Mouse (Mus musculus): ENCODE measurements around the gene Vgll4. TPM values are rescaled to one million over a fixed set of nuclear protein-coding genes. Genes with fewer than 3 reads are reported as not detected.

The Vgll4 gene
- polyA plus RNA-seq, 2 experiments = 70.1 to 103 TPM

GRCm38 (mm10) chr6:114944456-114945438, 25.0 kb downstream of the Vgll4 start:
- no peak for ATAC-seq (ENCODE audit: low FRiP score, low read depth)
- Histone ChIP-seq H3K27me3 (ENCODE audit: control insufficient read depth, insufficient read depth, low read length) (no peaks in the 10 kb centered on the region), H3K4me2 (replicated peaks; ENCODE audit: low read depth, low read length, severe bottlenecking) (no peak overlapping the region), H3K4me1 (ENCODE audit: control insufficient read depth, insufficient read depth, low read length) (peaks cover 6% of the 10 kb centered on the region), H3K36me3 (ENCODE audit: control insufficient read depth, insufficient read depth, low read length) (no peaks in the 10 kb centered on the region), H3K4me3 (replicated peaks; ENCODE audit: low read length) (no peak overlapping the region), H3K9me3 (ENCODE audit: control insufficient read depth, low read length) (no peaks in the 10 kb centered on the region), H3K9ac (ENCODE audit: low read depth, low read length, severe bottlenecking) (no peak overlapping the region), H3K27ac (replicated peaks; ENCODE audit: low read depth, low read length) (no peak overlapping the region)
- WGBS = 87% methylated on average over 14 of the region's 14 CpGs
- no peak for DNase-seq (ENCODE audit: low spot score)
- no peak for TF ChIP-seq POLR2A (IDR thresholded peaks at IDR 0.05; ENCODE audit: borderline replicate concordance, extremely low read depth, insufficient read depth, insufficient read length)

GRCm38 (mm10) chr6:114941201-114941849, 28.5 kb downstream of the Vgll4 start:
- Histone ChIP-seq H3K4me1 (ENCODE audit: control insufficient read depth, insufficient read depth, low read length) (peaks cover 6% of the 10 kb centered on the region), H3K9ac (ENCODE audit: low read depth, low read length, severe bottlenecking) (no peak overlapping the region), H3K4me2 (replicated peaks; ENCODE audit: low read depth, low read length, severe bottlenecking) (no peak overlapping the region), H3K27me3 (ENCODE audit: control insufficient read depth, insufficient read depth, low read length) (no peaks in the 10 kb centered on the region), H3K9me3 (ENCODE audit: control insufficient read depth, low read length) (no peaks in the 10 kb centered on the region), H3K4me3 (replicated peaks; ENCODE audit: low read length) (no peak overlapping the region), H3K27ac (replicated peaks; ENCODE audit: low read depth, low read length) (0 out of 2 replicates have a peak overlapping the region, but pooled peaks have one; percentile 45), H3K36me3 (ENCODE audit: control insufficient read depth, insufficient read depth, low read length) (no peaks in the 10 kb centered on the region)
- DNase-seq (ENCODE audit: low spot score) (no peak), ATAC-seq (ENCODE audit: low FRiP score, low read depth) (no peak)
- TF ChIP-seq POLR2A (IDR thresholded peaks at IDR 0.05; ENCODE audit: borderline replicate concordance, extremely low read depth, insufficient read depth, insufficient read length) = no peak
- 46% methylated on average over 8 of the region's 8 CpGs for WGBS

- H3K27ac ChIP-seq (replicated peaks; ENCODE audit: low read depth, low read length) = no peak overlapping the region
- TF ChIP-seq POLR2A (IDR thresholded peaks at IDR 0.05; ENCODE audit: borderline replicate concordance, extremely low read depth, insufficient read depth, insufficient read length) = no peak
- peaks cover 6% of the 10 kb centered on the region for H3K4me1 ChIP-seq (ENCODE audit: control insufficient read depth, insufficient read depth, low read length)
- H3K9me3 ChIP-seq (ENCODE audit: control insufficient read depth, low read length) = no peaks in the 10 kb centered on the region
- whole genome bisulfite sequencing = 89% methylated on average over 2 of the region's 2 CpGs
- no peak overlapping the region for H3K9ac ChIP-seq (ENCODE audit: low read depth, low read length, severe bottlenecking)
- H3K27me3 ChIP-seq (ENCODE audit: control insufficient read depth, insufficient read depth, low read length) = no peaks in the 10 kb centered on the region
- no peak for ATAC-seq (ENCODE audit: low FRiP score, low read depth)
- no peaks in the 10 kb centered on the region for H3K36me3 ChIP-seq (ENCODE audit: control insufficient read depth, insufficient read depth, low read length)
- DNase-seq (ENCODE audit: low spot score) = no peak
- H3K4me2 ChIP-seq (replicated peaks; ENCODE audit: low read depth, low read length, severe bottlenecking) = no peak overlapping the region
- H3K4me3 ChIP-seq (replicated peaks; ENCODE audit: low read length) = no peak overlapping the region
Measured at GRCm38 (mm10) chr6:114939666-114940065, 30.1 kb downstream of the Vgll4 start.

GRCm38 (mm10) chr6:114936941-114937313, 32.9 kb downstream of the Vgll4 start:
- Histone ChIP-seq H3K4me1 (ENCODE audit: control insufficient read depth, insufficient read depth, low read length) (peaks cover 14% of the 10 kb centered on the region), H3K9ac (ENCODE audit: low read depth, low read length, severe bottlenecking) (no peak overlapping the region), H3K4me3 (replicated peaks; ENCODE audit: low read length) (no peak overlapping the region), H3K9me3 (ENCODE audit: control insufficient read depth, low read length) (no peaks in the 10 kb centered on the region), H3K27ac (replicated peaks; ENCODE audit: low read depth, low read length) (no peak overlapping the region), H3K4me2 (replicated peaks; ENCODE audit: low read depth, low read length, severe bottlenecking) (no peak overlapping the region), H3K27me3 (ENCODE audit: control insufficient read depth, insufficient read depth, low read length) (no peaks in the 10 kb centered on the region), H3K36me3 (ENCODE audit: control insufficient read depth, insufficient read depth, low read length) (no peaks in the 10 kb centered on the region)
- no peak for ATAC-seq (ENCODE audit: low FRiP score, low read depth)
- no peak for DNase-seq (ENCODE audit: low spot score)
- WGBS = 74% methylated on average over 5 of the region's 5 CpGs
- TF ChIP-seq POLR2A (IDR thresholded peaks at IDR 0.05; ENCODE audit: borderline replicate concordance, extremely low read depth, insufficient read depth, insufficient read length) = no peak

- no peak for TF ChIP-seq POLR2A (IDR thresholded peaks at IDR 0.05; ENCODE audit: borderline replicate concordance, extremely low read depth, insufficient read depth, insufficient read length)
- Histone ChIP-seq H3K4me3 (replicated peaks; ENCODE audit: low read length) (no peak overlapping the region), H3K9ac (ENCODE audit: low read depth, low read length, severe bottlenecking) (no peak overlapping the region), H3K9me3 (ENCODE audit: control insufficient read depth, low read length) (no peaks in the 10 kb centered on the region), H3K27ac (replicated peaks; ENCODE audit: low read depth, low read length) (no peak overlapping the region), H3K4me1 (ENCODE audit: control insufficient read depth, insufficient read depth, low read length) (peaks cover 14% of the 10 kb centered on the region), H3K27me3 (ENCODE audit: control insufficient read depth, insufficient read depth, low read length) (no peaks in the 10 kb centered on the region), H3K36me3 (ENCODE audit: control insufficient read depth, insufficient read depth, low read length) (no peaks in the 10 kb centered on the region), H3K4me2 (replicated peaks; ENCODE audit: low read depth, low read length, severe bottlenecking) (no peak overlapping the region)
- DNase-seq (ENCODE audit: low spot score) (no peak), ATAC-seq (ENCODE audit: low FRiP score, low read depth) (no peak)
- 66% methylated on average over 19 of the region's 19 CpGs for WGBS
Measured at GRCm38 (mm10) chr6:114936297-114936940, 33.4 kb downstream of the Vgll4 start.

Measured in limb, embryonic 14.5 days (tissue).